Mouse (Mus musculus) lung, postnatal 0 days (tissue): ENCODE results near the gene Kif11.

ENCODE experiments used
- CTCF ChIP-seq: IDR thresholded peaks from 2 replicates; pipeline ENCODE4 v1.5.1; 2016; ENCODE audit warnings: antibody characterized with exemption, mild to moderate bottlenecking
- EP300 ChIP-seq: IDR thresholded peaks from 2 replicates; pipeline ENCODE4 v1.6.1; 2016; ENCODE audit warnings: antibody characterized with exemption, mild to moderate bottlenecking, control low read depth

DNA sequence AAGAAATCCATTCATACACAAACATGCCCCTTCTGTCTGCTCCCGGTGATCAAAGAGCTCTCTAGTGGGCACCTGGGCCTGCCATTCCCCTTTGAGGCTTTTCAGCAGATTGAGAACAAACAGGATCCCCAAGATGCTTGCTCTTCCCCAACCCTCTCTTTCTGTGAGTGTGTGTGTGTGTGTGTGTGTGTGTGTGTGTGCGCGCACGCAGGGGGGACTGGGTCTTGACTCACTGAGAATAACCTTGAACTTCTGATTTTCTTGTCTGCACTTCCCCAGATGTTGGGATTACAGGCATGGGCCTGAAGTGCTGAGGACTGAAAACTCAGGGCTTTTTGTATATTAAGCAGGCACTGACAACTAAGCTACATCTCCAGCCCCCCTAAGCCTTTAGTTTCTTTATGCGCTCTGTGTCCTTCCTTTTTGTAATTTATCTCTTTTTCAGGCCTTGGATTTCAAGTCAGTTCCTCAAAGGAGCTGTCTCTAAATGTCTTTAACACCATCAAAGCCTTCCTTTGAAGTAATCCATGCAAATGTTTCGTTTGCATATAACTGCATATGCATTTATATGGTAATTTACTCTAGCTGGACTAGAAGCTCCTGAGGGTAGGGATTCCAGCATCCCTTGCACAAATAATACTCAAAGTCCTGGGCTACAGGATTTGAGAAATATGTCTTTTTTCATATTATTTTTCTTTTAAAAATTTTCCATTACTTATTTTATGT is 92.8 kb downstream of the Kif11 start:
- TF ChIP-seq CTCF (no peak), EP300 (no peak)
